Mouse (Mus musculus) skeletal muscle tissue, adult 2 months (tissue): ENCODE data around the gene Znhit2.

ENCODE experiments used
- DNase-seq: peaks from one replicate; pipeline ENCODE4 v3.0.0-alpha.2; 2012; ENCODE audit warnings: low read depth, low spot score

Gene Znhit2

DNA sequence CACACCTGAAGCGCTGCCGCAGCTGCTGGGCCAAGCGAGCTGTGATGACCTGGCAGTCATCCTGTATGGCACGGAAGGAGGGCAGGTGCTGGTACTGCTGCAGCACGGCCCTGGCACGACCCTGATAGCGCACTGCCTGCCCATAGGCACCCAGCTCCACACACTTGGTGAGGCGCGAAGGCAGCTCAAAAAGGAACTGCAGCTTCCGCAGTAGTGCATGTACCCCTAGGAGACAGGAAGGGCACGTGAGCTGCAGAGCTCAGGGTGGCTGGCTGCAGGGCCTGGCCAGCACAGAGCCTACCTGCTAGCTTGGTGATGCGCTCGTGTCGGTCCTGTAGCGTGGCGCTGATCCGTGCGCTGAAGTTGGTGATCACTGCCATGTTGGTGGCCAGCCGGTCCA lies 10.3 kb downstream of the Znhit2 start:
- DNase-seq, result no peak

DNA sequence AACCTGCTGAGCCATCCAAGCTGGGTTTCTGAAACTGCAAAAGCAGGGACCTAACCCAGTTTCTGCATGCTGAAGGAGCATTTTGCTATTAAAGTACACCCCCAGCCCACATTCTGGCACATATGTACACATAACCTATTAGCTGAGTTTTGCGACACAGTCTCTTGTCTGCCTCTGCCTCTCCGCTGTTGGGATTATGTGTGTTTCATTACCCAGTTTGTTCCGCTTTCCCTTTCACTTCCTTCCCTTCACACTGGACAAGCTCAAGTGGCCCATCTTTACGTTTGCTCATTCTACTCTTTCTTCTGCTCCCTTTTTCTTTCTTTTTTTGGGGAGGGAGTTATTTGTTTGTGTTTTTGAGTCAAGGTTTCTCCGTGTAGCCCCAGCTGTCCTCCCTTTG lies 12.9 kb downstream of the Znhit2 start:
- DNase-seq, result no peak

GRCm38 (mm10) chr19:6076564-6077393 lies 15.8 kb downstream of the Znhit2 start, which contains the start of gene Vps51:
Gene Vps51 (minus strand): TSS chr19:6077231.
- DNase-seq, result peak; percentile 79

GRCm38 (mm10) chr19:6079983-6080480 lies 19.0 kb downstream of the Znhit2 start, which contains the start of gene Tmem262:
Gene Tmem262 (plus strand): TSS chr19:6080033.
- no peak for DNase-seq

DNA sequence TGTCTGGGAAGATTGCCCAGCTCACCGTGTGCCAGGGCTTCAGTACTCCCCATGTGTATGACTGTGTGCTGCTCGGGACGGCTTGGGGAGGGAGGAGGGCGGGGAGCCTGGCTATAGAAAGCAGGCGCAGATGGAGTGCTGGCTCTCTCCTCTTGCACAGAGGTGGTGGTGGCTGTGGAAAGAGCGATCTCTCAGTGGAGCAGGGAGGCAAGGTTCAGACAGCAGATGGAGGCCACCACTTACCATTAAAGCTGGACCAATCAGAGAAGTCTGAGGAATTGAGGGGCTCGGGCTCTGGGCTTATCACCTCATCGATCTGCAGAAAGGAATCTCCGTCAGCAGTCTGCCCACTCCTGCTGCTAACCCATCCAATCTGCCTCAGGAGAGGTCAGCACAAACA lies 21.2 kb downstream of the Znhit2 start, which contains the start of gene Gm28374:
Gm28374 (minus strand) TSS at position 101 of the 400 bp plus-strand sequence.
- no peak for DNase-seq

DNA sequence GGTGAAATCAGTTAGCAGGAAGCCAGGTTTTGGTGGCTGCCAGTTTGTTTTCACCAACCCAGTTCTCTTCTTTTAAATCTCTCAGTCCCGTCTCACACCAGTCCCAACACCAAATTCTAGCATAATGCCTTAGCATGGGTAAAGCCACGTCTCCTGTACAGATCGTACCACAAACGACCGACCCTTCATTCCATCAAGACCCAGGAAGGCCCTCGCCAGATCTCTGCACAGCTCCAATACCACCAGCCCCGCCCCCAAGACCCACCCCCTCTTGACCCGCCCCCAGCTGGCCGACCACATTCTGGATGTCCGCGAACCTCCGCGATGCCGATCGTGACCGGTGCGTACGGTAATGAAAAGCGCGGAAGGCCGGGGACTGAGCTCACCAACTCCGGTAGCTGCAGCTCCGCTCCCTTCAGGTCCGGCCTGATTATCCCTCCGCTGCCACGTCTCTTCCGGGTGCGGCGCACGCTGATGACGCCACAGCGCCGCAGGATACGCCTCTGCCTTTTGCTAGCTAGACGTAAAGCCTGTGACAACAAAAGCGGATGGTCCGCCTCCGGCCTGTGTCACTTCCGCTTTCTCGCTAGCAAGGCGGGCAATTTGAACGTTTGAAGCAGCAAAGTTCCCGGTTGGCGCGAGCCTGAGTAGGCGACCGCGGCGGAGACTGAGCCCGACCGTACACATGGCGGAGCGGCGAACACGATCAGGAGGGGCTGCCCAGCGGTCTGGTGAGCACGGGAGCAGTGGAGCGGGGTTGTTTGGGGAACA lies 23.7 kb downstream of the Znhit2 start, which contains the start of the genes Zfpl1 and Cdca5:
Zfpl1 (minus strand) TSS at position 479 of the 771 bp plus-strand sequence.
Cdca5 (plus strand) TSS at position 506 of the 771 bp plus-strand sequence.
- peak; percentile 98 for DNase-seq

- DNase-seq, result no peak
Measured at GRCm38 (mm10) chr19:6085417-6085879, 24.5 kb downstream of the Znhit2 start.

DNA sequence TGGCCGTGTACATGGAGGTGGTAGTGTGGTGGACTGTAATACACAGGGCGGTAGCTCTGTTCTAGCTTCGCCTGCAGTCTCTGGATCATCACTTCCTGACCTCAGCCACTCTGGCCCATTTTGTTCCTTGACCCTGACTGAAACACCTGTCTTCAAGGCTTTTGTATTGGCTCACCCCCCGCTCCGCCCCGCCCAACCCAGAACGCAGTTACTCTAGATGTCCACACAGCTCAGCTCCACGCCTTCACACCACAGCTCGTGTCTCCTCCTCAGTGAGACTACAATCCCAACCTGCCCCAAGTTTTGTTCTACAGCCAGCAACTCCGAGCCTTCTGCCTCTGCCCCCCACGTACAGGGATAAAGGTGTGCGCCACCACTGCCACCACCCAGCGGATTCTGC lies 27.8 kb downstream of the Znhit2 start:
- no peak for DNase-seq

DNA sequence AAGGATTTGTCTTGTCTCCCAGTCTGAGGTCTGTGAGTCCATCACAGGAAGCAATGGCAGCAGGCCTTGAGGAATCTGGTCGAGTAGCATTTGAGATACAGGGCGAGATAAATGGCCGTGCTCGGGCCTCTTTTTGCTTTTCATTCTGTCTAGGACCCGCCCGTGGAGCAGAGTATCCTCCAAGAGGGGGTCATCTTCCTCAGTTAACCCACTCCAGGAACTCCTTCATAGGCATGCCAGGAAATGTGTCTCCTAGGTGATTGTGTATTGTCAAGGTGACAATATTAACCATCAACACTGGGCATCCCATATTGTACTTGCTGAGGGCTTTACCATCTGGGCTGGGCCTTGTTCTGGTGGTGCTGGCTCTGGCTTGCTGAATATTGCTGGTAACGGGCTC lies 33.1 kb downstream of the Znhit2 start, which contains the start of gene AC131692.1:
AC131692.1 (plus strand) TSS at position 301 of the 400 bp plus-strand sequence.
- DNase-seq, result no peak

- no peak for DNase-seq
Measured at GRCm38 (mm10) chr19:6097847-6098246, 36.9 kb downstream of the Znhit2 start.

GRCm38 (mm10) chr19:6101186-6101585 lies 40.2 kb downstream of the Znhit2 start:
- no peak for DNase-seq

GRCm38 (mm10) chr19:6102169-6102853 lies 41.3 kb downstream of the Znhit2 start:
- no peak for DNase-seq

DNA sequence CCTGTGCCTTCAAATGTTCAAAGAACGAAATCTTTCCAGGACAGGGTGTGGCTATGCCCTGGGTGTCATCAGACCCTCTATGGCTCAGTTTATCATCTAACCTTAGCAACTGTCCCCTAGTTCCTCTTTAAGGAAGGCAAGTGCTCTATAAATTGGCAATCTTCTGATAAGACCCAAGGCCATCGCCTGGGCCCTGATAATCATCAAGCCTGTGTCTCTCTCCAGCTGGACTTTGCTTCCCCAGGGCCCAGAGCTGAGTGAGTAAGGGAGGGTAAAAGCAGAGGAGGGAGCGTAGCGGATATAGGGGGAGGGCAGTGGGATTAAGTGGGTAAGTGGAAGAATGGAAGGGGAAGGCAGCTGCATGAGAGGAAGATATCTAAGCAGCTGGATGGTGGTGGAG lies 43.5 kb downstream of the Znhit2 start:
- DNase-seq, result no peak

- no peak for DNase-seq
Measured at GRCm38 (mm10) chr19:6105586-6105985, 44.6 kb downstream of the Znhit2 start, which contains the start of gene Naaladl1. Gene Naaladl1 (plus strand): TSS chr19:6105782.
